Mouse (Mus musculus): ENCODE measurements around the gene AC170998.1. TPM values are rescaled to one million over a fixed set of nuclear protein-coding genes. Genes with fewer than 3 reads are reported as not detected.

The AC170998.1 gene
- polyA plus RNA-seq, 2 experiments: 0.26 to 1.9 TPM

GRCm38 (mm10) chr17:28775161-28775560 lies 49.3 kb downstream of the AC170998.1 start:
- 0 out of 2 replicates have a peak, but pooled peaks cover under 1% of the 10 kb centered on the region for H3K4me1 ChIP-seq (ENCODE audit: control insufficient read depth, insufficient read depth, low read length)
- 76% methylated on average over 4 of the region's 4 CpGs for WGBS
- no peak overlapping the region for H3K4me2 ChIP-seq (replicated peaks; ENCODE audit: low read depth, low read length, severe bottlenecking)
- H3K9me3 ChIP-seq (ENCODE audit: control insufficient read depth, low read length): no peaks in the 10 kb centered on the region
- no peaks in the 10 kb centered on the region for H3K27me3 ChIP-seq (ENCODE audit: control insufficient read depth, insufficient read depth, low read length)
- no peak for TF ChIP-seq POLR2A (IDR thresholded peaks at IDR 0.05; ENCODE audit: borderline replicate concordance, extremely low read depth, insufficient read depth, insufficient read length)
- no peaks in the 10 kb centered on the region for H3K36me3 ChIP-seq (ENCODE audit: control insufficient read depth, insufficient read depth, low read length)
- ATAC-seq (ENCODE audit: low FRiP score, low read depth) (no peak), DNase-seq (ENCODE audit: low spot score) (no peak)
- no peak overlapping the region for H3K27ac ChIP-seq (replicated peaks; ENCODE audit: low read depth, low read length)
- no peak overlapping the region for H3K4me3 ChIP-seq (replicated peaks; ENCODE audit: low read length)
- H3K9ac ChIP-seq (ENCODE audit: low read depth, low read length, severe bottlenecking): no peak overlapping the region

Other genes with a start within 250 kb of the AC170998.1 start
- gene Fkbp5, start 208.6 kb upstream of the AC170998.1 start, polyA plus RNA-seq (2012; rRNA removed): 21.4 and 23.3 TPM in 2 replicates
- 8.7 and 9.2 TPM in 2 replicates for gene Fkbp5, start 208.6 kb upstream of the AC170998.1 start, polyA plus RNA-seq (2014; fragmentation: Nextera tagmentation; extraction: Ambion mirVana)
- gene Armc12, start 195.3 kb upstream of the AC170998.1 start, polyA plus RNA-seq (2012; rRNA removed): 0.04 and 0.05 TPM in 2 replicates
- gene Armc12, start 195.3 kb upstream of the AC170998.1 start, polyA plus RNA-seq (2014; fragmentation: Nextera tagmentation; extraction: Ambion mirVana): not detected in 2 replicates
- gene Clpsl2, start 176.7 kb upstream of the AC170998.1 start, polyA plus RNA-seq (2012; rRNA removed): 0.18 TPM in 1 of 2 replicates, not detected in the other
- not detected in 2 replicates for gene Clpsl2, start 176.7 kb upstream of the AC170998.1 start, polyA plus RNA-seq (2014; fragmentation: Nextera tagmentation; extraction: Ambion mirVana)
- gene Clps, start 165.3 kb upstream of the AC170998.1 start, polyA plus RNA-seq (2012; rRNA removed): 0.15 and 0.59 TPM in 2 replicates
- gene Clps, start 165.3 kb upstream of the AC170998.1 start, polyA plus RNA-seq (2014; fragmentation: Nextera tagmentation; extraction: Ambion mirVana): not detected in 2 replicates
- gene Lhfpl5, start 150.4 kb upstream of the AC170998.1 start, polyA plus RNA-seq (2012; rRNA removed): 0.05 TPM in 1 of 2 replicates, not detected in the other
- gene Lhfpl5, start 150.4 kb upstream of the AC170998.1 start, polyA plus RNA-seq (2014; fragmentation: Nextera tagmentation; extraction: Ambion mirVana): 0.17 and 0.53 TPM in 2 replicates
- 59.8 and 61.2 TPM in 2 replicates for gene Srpk1, start 103.4 kb upstream of the AC170998.1 start, polyA plus RNA-seq (2012; rRNA removed)
- 101 and 115 TPM in 2 replicates for gene Srpk1, start 103.4 kb upstream of the AC170998.1 start, polyA plus RNA-seq (2014; fragmentation: Nextera tagmentation; extraction: Ambion mirVana)
- gene Slc26a8, start 35.9 kb upstream of the AC170998.1 start, polyA plus RNA-seq (2012; rRNA removed): 2.6 TPM in 2 replicates
- gene Slc26a8, start 35.9 kb upstream of the AC170998.1 start, polyA plus RNA-seq (2014; fragmentation: Nextera tagmentation; extraction: Ambion mirVana): 0.77 and 1.6 TPM in 2 replicates
- gene Mapk14, start 34.8 kb upstream of the AC170998.1 start, polyA plus RNA-seq (2012; rRNA removed): 74.1 and 76.6 TPM in 2 replicates
- 53.8 and 58.0 TPM in 2 replicates for gene Mapk14, start 34.8 kb upstream of the AC170998.1 start, polyA plus RNA-seq (2014; fragmentation: Nextera tagmentation; extraction: Ambion mirVana)
- 38.3 and 39.4 TPM in 2 replicates for gene Mapk13, start 43.2 kb downstream of the AC170998.1 start, polyA plus RNA-seq (2012; rRNA removed)
- gene Mapk13, start 43.2 kb downstream of the AC170998.1 start, polyA plus RNA-seq (2014; fragmentation: Nextera tagmentation; extraction: Ambion mirVana): 47.4 and 55.6 TPM in 2 replicates
- 70.0 and 77.8 TPM in 2 replicates for gene Brpf3, start 75.0 kb downstream of the AC170998.1 start, polyA plus RNA-seq (2012; rRNA removed)
- gene Brpf3, start 75.0 kb downstream of the AC170998.1 start, polyA plus RNA-seq (2014; fragmentation: Nextera tagmentation; extraction: Ambion mirVana): 11.0 and 12.9 TPM in 2 replicates
- 2.3 and 2.7 TPM in 2 replicates for gene Pnpla1, start 132.3 kb downstream of the AC170998.1 start, polyA plus RNA-seq (2012; rRNA removed)
- 4.5 and 5.0 TPM in 2 replicates for gene Pnpla1, start 132.3 kb downstream of the AC170998.1 start, polyA plus RNA-seq (2014; fragmentation: Nextera tagmentation; extraction: Ambion mirVana)
- 0.35 and 0.37 TPM in 2 replicates for gene 4930539E08Rik, start 189.2 kb downstream of the AC170998.1 start, polyA plus RNA-seq (2012; rRNA removed)
- 0.07 and 0.18 TPM in 2 replicates for gene 4930539E08Rik, start 189.2 kb downstream of the AC170998.1 start, polyA plus RNA-seq (2014; fragmentation: Nextera tagmentation; extraction: Ambion mirVana)
- gene Pxt1, start 217.8 kb downstream of the AC170998.1 start, polyA plus RNA-seq (2012; rRNA removed): 0.13 and 0.20 TPM in 2 replicates
- gene Pxt1, start 217.8 kb downstream of the AC170998.1 start, polyA plus RNA-seq (2014; fragmentation: Nextera tagmentation; extraction: Ambion mirVana): not detected in 2 replicates
- gene Kctd20, start 225.9 kb downstream of the AC170998.1 start, polyA plus RNA-seq (2012; rRNA removed): 66.6 and 70.1 TPM in 2 replicates
- 82.9 and 96.3 TPM in 2 replicates for gene Kctd20, start 225.9 kb downstream of the AC170998.1 start, polyA plus RNA-seq (2014; fragmentation: Nextera tagmentation; extraction: Ambion mirVana)